Mouse (Mus musculus) embryonic fibroblast, embryonic 13.5 days (primary cell): ENCODE results near the gene Tex52.

Experiments used
- CTCF ChIP-seq: IDR thresholded peaks from 2 replicates; pipeline ENCODE4 v1.5.1; 2011; ENCODE audit warnings: mild to moderate bottlenecking, control low read depth, low read length, moderate library complexity, borderline replicate concordance; ENCODE audit not compliant: insufficient read depth
- POLR2A ChIP-seq: IDR thresholded peaks from 2 replicates; pipeline ENCODE4 v1.6.1; 2011; ENCODE audit warnings: low read depth, mild to moderate bottlenecking, control low read depth, low read length, moderate library complexity

- TF ChIP-seq CTCF (no peak), POLR2A (no peak)
Measured at GRCm38 (mm10) chr6:128361901-128362300, 13.4 kb upstream of the Tex52 start.
